Mouse (Mus musculus) erythroblast, embryonic 14.5 days (primary cell): ENCODE data around the gene Fbxo7.

ENCODE experiments used
- GATA1 ChIP-seq: IDR thresholded peaks from 2 replicates; pipeline ENCODE4 v1.6.1; 2012; ENCODE audit warnings: low read length, inconsistent platforms, mixed read lengths
- TAL1 ChIP-seq: IDR thresholded peaks from 3 replicates; pipeline ENCODE4 v1.6.1; 2012; ENCODE audit warnings: low read length, inconsistent platforms, mixed read lengths

DNA sequence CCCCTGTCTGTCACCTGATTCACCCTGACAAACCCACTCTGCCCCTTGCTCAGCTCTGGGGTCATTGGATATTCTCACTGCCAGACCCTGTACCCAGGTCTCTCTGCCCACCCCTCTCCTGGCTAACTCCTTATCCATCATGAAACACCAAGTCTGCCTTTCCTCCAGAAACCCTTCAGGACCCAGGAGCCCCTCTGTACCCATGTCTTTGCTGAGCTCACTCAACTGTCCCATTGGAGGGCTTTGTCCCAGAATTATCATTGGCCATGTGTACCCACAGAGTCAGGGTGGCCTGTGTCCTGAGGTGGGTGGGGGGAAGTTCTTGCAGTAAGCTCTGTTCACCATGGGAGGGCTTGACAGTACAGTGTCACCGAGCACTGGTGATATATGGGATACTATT is 43.9 kb downstream of the Fbxo7 start:
- TF ChIP-seq GATA1 (no peak), TAL1 (no peak)
